Mouse (Mus musculus) lung, postnatal 0 days (tissue): ENCODE data around the gene Gm10972.
"Not testable (repeated sequence)": the region's sequence is repeated elsewhere in the genome, so short reads cannot be mapped to it uniquely, and the experiment has no call there.

Source experiments
- CTCF ChIP-seq: IDR thresholded peaks from 2 replicates; pipeline ENCODE4 v1.5.1; 2016; ENCODE audit warnings: antibody characterized with exemption, mild to moderate bottlenecking
- EP300 ChIP-seq: IDR thresholded peaks from 2 replicates; pipeline ENCODE4 v1.6.1; 2016; ENCODE audit warnings: antibody characterized with exemption, mild to moderate bottlenecking, control low read depth

DNA sequence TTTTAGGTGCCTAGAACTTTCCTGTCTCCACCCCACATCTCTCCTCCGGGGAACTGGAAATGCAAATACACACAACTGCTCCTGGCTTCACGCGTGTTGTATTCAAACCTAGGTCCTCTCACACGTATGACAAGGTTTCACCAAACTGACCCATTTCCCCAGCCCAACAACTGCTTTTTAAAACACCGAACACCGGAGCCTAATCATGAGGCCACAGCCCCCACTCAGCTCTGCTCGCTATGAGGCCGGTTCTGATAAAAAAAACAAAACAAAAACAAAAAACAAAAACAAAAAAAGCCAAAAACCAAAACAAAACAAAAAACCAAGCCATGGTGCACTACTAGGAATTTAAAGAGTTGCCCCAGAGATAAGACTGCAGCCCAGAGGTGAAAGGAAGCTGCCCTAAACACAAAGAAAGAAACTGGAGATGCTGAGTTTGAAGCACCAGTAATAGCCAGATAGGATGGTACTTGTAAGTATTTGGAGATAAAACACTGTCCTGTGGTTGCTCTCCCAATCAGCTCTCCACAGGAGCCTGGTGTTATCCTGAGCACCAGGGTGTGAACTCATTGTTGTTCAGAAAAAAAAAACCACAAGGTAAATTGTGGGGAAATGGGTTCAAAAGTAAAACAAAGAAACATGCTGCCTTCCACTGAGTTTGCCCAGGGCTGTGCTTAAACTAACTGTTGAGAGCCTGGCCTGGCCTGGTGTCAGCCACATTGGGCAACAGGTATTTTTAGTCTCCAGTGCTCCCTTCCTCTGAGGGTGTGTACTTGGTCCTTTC is 43.3 kb downstream of the Gm10972 start:
- TF ChIP-seq CTCF, EP300: not testable (repeated sequence)
